Mouse (Mus musculus) thymus, postnatal 14 days (tissue): ENCODE measurements at regions not wholly inside any gene's neighbourhood (a gene's known extent, or its start where the extent isn't known, plus 50 kb on each side); places are given as distances from the start of the nearest gene placed in this dataset.
A peak's percentile ranks its signal among the peaks of the same experiment; 100 is the strongest.
"Not testable (repeated sequence)": the region's sequence is repeated elsewhere in the genome, so short reads cannot be mapped to it uniquely, and the experiment has no call there.

ENCODE experiments used
- DNase-seq: peaks from one replicate; pipeline ENCODE4 v3.0.0; 2021

- peak; percentile 2 for DNase-seq
These were observed 304.7 kb downstream of the BC048507 start for GRCm38 (mm10) chr13:68167826-68168225.

- not testable (repeated sequence) for DNase-seq
These were observed 310.3 kb downstream of the BC048507 start for GRCm38 (mm10) chr13:68173456-68173855.
